Mouse (Mus musculus): Measurements from ENCODE around the gene Olfr992. TPM values are rescaled to one million over a fixed set of nuclear protein-coding genes. Genes with fewer than 3 reads are reported as not detected.
"Not testable (repeated sequence)": the region's sequence is repeated elsewhere in the genome, so short reads cannot be mapped to it uniquely, and the experiment has no call there.

Olfr992 gene
- total RNA-seq (2022), result not detected

- no peak for DNase-seq (ENCODE audit: low spot score in 2 of 2)
These were observed at the start of gene Olfr992 for GRCm38 (mm10) chr2:85409369-85409768. Gene Olfr992 (minus strand): TSS chr2:85409469.

DNA sequence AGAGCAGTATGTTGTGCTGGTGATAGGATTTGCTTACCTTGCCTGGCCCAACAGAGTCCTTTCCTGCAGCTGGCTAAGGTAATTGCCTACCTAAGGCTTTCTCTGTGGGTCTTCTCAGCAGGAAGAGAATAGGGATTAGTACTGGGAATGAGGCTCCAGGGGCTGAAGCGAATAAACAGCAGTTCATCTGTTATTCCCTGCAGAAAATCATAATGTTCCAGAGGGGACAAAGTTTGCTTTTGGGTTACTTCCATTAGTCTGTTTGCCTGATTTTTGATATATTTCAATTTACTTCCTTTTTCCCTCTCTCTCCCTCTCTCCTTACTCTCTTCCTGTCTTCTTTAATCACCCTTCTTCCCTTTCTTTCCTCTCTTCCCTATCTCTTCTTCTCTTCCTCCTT is 34.3 kb upstream of the Olfr992 start, which contains the start of gene Olfr995:
Gene Olfr995, minus strand, starts transcription at position 101 of the 400 bp plus-strand sequence.
- DNase-seq (ENCODE audit: low spot score in 2 of 2), result no peak

- no peak for DNase-seq (ENCODE audit: low spot score in 2 of 2)
These were observed 33.3 kb upstream of the Olfr992 start for GRCm38 (mm10) chr2:85442546-85442945.

- no peak for DNase-seq (ENCODE audit: low spot score in 2 of 2)
These were observed 27.1 kb upstream of the Olfr992 start, which contains the start of gene Olfr994 for GRCm38 (mm10) chr2:85436351-85436750. Gene Olfr994 (minus strand): TSS chr2:85436451.

DNA sequence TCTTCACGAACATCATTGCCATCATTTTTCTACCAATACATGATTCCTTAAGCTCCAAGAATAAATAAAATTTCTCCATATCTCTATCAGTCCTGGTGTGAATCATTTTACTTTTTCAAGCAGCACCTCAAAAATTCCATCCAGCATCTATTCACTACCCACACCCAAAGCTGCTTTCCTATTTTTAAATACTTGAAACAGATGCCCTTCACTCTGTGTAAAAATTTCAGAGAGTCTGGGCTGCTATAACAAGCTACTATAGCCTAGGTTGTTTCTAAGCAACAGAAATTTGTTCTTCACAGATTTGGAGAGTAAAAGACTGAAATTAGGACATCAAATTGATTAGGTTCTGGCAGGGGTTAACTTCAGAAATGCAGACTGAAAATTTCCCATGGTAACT is 16.6 kb upstream of the Olfr992 start:
- DNase-seq (ENCODE audit: low spot score in 2 of 2), result peak in 1 of 2 experiments; percentile 10

DNA sequence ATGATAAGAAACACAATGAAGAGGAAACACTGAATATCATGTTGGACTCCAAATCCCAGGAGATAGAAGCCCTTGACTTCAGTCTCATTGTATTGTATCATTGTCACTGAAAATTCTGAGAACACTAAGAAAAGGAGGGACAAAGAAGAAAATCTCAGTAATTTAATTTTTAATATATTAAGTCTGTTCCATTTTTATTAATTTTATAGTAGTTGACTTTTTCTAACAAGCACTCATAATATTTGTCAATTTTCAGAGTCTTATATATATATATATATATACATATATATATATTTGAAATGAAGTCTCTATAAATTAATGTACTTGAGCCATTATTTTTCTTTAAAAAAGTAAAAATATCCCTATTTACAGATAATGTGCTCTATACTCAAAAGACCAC is 5.5 kb upstream of the Olfr992 start, which contains the start of gene Olfr993:
Gene Olfr993, minus strand, starts transcription at position 101 of the 400 bp plus-strand sequence.
- DNase-seq (ENCODE audit: low spot score in 2 of 2), result no peak

DNA sequence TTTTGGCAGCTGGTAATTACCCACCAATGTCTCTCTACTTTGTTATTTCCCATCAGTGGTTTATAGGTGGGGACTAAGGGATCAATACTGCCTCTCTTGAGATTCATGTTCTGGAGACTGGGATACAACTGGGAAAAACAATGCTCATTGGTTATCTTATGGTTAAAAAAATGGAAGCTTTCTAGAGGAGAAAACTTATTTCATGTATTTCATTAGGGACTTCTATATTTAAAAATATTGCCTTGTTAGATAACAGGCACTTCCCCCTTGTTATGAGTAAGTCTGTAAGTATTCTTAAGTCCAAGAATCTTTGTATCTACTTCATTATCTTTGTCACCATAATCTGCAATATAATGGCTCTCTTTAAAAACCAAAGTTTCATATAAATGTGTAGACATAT is 46.1 kb downstream of the Olfr992 start, which contains the start of gene Olfr988:
Gene Olfr988, minus strand, starts transcription at position 101 of the 400 bp plus-strand sequence.
- DNase-seq (ENCODE audit: low spot score in 2 of 2), result not testable (repeated sequence)

Other genes with a start within 250 kb of the Olfr992 start
- gene Lrrc55, start 212.3 kb downstream of the Olfr992 start, total RNA-seq (2022), result 10 to 100 TPM; 15.3 to 19.1 (median 16.6) TPM
- not detected for gene Olfr987, start 70.2 kb downstream of the Olfr992 start, total RNA-seq (2022)
- gene Olfr988, start 46.2 kb downstream of the Olfr992 start, total RNA-seq (2022), result not detected
- gene Olfr993, start 5.4 kb upstream of the Olfr992 start, total RNA-seq (2022), result not detected
- gene Olfr994, start 27.0 kb upstream of the Olfr992 start, total RNA-seq (2022), result not detected
- gene Olfr995, start 34.2 kb upstream of the Olfr992 start, total RNA-seq (2022), result not detected
- gene 4833423E24Rik, start 109.6 kb upstream of the Olfr992 start, total RNA-seq (2022), result under 1 TPM; 0.18 to 0.73 (median 0.27) TPM
- not detected for gene Olfr996, start 169.7 kb upstream of the Olfr992 start, total RNA-seq (2022)
- gene Olfr998, start 179.5 kb upstream of the Olfr992 start, total RNA-seq (2022), result not detected
- not detected for gene Olfr1000, start 202.4 kb upstream of the Olfr992 start, total RNA-seq (2022)
- not detected for gene Olfr1002, start 241.2 kb upstream of the Olfr992 start, total RNA-seq (2022)

All from layer of hippocampus, adult 8-10 months (tissue).